Mouse (Mus musculus) adrenal gland, postnatal 36 days (tissue): ENCODE results near the gene Skap1. TPM values are rescaled to one million over a fixed set of nuclear protein-coding genes. Genes with fewer than 3 reads are reported as not detected.
"Not testable (repeated sequence)": the region's sequence is repeated elsewhere in the genome, so short reads cannot be mapped to it uniquely, and the experiment has no call there.

Experiments used
- DNase-seq, 2 experiments: peaks; one replicate each; pipeline ENCODE4 v3.0.0; 2021; ENCODE audit warnings: mixed read lengths in 1 of 2
- total RNA-seq, 2 experiments: library from RNA; stranded (reverse); gene quantifications; 2 replicates each; pipeline ENCODE4 v1.2.3; 2021

The Skap1 gene
- total RNA-seq, 2 experiments from 2014 or later = 7.5 to 8.2 TPM

GRCm38 (mm10) chr11:96696168-96696727 lies 231.9 kb downstream of the Skap1 start:
- no peak for DNase-seq

DNA sequence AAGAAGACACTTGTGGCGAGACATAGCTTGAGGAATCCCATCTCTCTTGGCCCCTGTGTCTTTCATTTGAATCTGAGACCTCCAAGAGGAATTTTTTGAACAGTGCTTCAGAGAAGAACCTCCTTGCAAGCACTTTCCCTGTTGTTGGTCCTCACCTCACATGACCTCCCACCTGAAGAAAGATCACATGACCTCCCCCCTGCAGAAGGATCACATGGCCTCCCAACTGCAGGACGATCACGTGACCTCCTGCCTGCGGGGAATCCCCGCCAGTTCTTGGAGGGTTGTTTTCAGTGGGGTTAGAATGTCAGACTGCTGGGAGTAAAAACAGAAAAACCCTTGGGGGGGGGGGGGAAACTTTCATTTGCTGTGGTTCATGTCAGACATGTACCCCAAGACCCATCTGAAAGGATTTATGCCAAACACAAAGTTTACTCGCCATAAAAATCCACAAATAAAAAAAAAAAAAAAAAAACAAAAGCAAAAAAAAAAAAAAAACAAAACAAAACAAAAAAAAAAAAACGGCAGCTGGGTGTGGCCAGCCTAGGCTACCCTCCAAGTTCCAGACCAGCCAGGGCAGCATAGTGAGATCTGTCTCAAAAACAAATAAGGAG lies 232.6 kb downstream of the Skap1 start:
- no peak for DNase-seq

GRCm38 (mm10) chr11:96697467-96697866 lies 233.1 kb downstream of the Skap1 start:
- no peak for DNase-seq

- no peak for DNase-seq
Observed at GRCm38 (mm10) chr11:96703813-96704212, 239.4 kb downstream of the Skap1 start.

DNA sequence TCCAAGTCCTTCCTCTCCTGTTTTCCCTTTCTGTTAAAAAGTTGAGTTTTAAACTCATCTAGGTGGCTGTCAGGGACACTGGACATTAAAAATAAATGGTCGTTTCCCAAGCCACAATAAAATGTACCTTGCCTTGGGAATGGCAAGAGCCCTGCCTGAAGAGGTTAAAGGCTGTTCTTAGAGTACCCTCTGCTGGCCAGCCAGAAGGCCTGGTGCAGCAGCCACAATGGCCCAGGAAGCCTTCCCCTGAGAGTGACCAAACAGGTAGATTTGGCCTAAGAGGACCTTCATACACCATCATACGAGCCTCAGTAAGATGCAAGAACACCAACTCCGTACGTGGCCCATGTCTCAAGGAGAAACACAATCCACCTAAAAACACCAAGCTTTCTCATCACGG lies 246.9 kb downstream of the Skap1 start:
- no peak for DNase-seq

- DNase-seq = no peak
Observed at GRCm38 (mm10) chr11:96711670-96712069, 247.3 kb downstream of the Skap1 start.

GRCm38 (mm10) chr11:96713210-96714005 lies 249.0 kb downstream of the Skap1 start:
- no peak for DNase-seq

DNA sequence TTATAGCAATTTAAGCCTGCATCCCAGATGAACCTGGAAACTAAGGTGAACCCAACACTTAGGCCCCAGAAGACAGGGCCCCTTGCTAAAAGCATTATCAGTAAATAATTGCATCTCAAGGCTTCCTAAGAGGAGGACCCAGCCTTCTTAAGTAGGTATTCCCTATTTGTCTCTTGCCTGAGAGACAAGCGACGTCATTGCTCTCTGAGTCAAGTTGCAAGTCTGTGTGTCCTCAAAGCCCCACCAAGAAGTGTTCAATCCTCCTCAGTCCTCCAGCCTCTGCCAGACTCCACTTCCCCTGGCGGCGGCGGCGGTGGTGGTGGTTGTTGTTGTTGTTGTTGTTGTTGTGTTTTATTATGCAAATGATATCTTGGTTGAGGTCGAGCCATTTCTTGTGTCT lies 249.6 kb downstream of the Skap1 start:
- DNase-seq = no peak

DNA sequence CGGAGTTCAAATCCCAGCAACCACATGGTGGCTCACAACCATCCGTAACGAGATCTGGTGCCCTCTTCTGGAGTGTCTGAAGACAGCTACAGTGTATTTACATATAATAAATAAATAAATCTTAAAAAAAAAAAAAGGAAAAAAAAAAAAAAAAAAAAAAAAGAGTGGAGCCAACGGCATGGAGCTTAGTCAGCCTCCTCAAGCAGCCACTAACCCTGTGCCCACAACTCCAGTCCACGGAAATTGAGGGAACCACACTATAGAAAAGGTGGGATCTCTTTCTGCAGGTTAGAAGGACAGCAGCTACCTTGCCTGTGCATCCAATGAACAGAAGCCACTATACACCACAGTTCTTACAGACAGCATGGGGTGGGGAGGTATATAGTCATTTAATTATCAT lies 250.8 kb downstream of the Skap1 start:
- DNase-seq = not testable (repeated sequence)

GRCm38 (mm10) chr11:96718609-96719008 lies 254.2 kb downstream of the Skap1 start:
- DNase-seq = no peak

DNA sequence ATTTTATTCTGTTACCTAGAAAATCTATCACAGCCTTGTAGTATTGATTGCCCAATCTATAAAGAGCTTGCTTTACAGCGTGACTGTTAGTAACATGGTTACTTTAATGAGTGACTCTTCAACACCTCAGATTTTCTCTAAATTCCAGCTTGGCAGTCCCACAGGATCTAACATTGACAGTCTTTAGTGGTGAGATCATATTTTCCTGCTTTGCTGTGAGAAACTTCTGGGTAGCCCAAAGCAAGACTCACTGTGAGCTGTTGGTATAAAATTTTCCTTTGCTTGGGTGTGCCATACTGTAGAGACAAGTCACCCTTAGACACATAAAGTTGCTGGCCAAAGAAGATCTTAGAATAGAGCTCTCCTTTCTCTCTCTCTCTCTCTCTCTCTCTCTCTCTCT lies 261.4 kb downstream of the Skap1 start:
- DNase-seq = no peak

- no peak for DNase-seq
Observed at GRCm38 (mm10) chr11:96728577-96728976, 264.2 kb downstream of the Skap1 start.

DNA sequence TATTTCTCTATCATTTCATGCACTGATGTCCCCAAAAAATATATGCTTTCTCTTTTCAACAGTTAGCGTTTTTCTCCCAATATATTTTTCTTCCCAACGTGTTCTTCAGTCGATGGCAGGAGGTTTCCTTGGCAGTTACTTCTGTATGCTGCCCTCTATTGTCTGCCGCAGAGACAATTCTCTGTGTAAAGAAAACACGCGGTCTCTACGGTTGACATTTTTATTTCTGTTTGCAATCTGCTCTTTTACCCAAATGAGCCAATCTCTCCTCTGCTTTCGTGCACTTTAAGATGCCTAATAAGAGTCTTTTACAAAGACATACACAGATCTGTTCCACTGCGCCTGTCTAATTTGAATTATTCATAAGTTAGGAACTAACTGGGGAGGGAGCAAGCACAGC lies 265.1 kb downstream of the Skap1 start:
- DNase-seq = no peak

DNA sequence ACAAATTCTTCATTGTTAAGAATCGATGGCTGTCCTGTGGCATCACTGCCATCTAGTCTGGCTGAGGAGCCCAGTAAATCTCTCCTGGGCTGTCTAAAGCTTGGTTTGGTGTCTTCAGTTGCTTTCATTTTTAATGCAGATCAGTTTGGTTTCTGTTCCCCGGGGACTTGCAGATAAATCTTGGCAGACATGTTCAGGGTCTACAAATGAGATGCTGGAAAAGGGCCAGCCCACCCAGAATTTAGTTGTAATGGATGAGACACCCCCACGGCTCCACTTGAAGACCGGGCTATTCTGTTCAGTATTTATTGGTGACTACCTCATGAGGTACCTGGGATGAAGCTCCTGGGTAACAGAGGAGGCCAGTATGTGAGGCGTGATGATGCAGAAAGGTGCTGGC lies 265.9 kb downstream of the Skap1 start:
- DNase-seq = no peak

DNA sequence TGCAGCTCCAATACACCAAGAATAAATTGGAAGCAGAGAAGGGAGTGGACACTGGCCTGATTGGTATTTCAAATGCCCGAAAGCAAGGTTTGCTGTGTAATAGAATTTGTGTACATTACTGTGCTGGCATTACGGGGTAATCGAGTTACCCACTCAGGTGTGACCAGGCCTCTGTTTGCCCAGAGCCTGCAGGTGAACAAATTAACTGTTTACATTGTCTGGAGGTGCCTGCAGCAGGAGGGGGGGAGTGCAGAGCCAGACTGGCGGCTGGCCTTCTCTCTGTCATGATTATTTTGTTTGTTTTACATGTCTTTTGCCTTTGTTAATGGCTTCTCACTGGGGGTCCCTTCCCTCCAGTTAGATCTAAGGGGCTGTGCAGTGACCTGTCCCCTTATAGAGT lies 268.3 kb downstream of the Skap1 start:
- DNase-seq = no peak

DNA sequence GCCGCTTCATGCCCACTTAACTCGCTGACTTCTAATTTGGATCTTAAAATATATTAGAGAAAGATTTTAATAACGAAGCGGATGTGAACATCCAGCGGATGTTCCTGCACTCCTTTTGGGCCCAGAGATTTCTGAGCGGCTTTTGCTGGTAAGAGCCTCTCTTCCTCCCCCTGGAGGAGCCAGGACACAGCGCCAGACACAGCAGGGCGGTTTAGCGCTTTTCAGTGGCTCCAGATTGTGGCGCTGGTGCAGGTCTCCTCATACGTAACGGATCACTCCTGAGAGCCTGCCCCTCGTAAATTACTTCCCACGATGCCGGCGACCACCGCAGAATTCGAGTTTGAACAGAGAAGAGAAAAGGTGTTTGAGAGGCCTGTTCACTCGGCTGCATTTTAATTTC lies 271.5 kb downstream of the Skap1 start:
- DNase-seq = peak; percentile 72 to 73

DNA sequence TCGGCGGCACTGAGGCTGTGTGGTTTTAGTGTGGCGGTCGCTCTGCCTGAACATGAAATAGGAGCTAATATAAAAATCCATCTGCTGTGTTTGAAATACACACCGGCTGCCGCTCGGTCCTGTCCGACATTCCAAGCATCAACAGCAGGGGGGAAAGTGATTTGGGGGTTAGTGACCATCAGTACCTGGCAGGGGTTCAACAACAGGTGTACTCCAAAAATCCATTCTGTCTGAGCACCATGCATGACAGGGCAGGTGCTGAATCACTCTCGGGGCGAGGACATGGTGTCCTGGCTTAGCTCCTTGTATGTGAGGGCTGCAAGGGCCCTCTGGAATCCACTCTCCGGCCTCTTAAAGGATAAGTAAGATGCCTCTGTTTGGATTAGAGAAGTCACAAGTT lies 272.0 kb downstream of the Skap1 start:
- no peak for DNase-seq

- DNase-seq = no peak
Observed at GRCm38 (mm10) chr11:96737673-96738471, 273.5 kb downstream of the Skap1 start.

DNA sequence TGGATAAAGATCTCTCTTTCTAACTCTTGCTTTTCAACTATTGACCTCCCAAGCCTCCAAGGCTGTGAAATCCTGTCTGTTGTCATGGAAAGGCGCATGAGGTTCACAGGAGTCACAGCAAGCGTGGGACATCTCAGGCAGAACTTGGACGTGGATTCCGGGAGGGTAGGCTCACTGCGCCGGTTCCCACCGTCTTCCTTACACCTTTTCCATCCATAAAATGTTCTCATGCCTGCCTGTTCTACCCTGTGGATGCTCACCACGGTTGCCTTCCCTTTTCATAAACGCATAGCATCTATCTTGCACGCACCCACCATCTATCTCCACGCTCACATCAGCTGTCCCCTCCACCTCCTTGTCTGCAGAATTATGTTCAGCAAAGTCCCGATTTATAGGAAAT lies 276.4 kb downstream of the Skap1 start:
- DNase-seq = no peak

DNA sequence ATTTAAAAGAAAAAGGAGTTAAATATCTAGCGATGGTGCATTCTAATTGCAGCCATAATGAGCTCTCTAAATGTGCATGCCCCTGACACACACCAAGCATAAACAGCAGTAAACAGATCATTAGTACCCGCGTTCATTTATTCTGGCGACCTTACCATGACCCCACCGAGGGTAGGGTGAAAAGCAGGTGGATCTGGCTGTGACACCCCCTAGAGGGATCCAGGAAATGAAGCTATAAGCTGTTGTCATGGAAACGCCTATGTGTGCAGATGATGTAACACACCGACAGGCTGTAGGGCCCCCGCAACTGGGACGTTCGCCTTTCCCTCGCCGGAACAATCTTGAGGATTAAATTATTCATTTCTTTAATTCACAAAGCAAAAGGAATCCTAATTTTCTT lies 277.6 kb downstream of the Skap1 start:
- no peak for DNase-seq

DNA sequence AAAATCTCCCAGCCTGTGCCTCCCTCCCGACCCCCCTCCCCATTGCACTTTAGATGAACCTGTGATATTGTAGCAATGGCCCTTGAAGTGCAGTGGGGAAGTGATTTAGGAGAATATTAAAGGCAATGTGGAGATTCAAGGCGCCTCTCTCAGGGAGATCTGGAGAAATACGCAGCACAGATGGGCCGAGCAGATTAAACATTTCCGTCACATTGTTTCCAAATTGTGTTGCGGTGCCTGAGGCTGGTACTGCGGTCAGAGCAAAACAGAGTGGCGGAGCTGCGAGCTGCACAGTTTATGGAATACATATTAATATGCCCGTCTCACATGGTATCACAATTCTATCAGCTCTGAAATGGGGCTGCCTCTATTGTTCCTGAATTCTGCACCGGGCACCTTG lies 278.6 kb downstream of the Skap1 start:
- no peak for DNase-seq

DNA sequence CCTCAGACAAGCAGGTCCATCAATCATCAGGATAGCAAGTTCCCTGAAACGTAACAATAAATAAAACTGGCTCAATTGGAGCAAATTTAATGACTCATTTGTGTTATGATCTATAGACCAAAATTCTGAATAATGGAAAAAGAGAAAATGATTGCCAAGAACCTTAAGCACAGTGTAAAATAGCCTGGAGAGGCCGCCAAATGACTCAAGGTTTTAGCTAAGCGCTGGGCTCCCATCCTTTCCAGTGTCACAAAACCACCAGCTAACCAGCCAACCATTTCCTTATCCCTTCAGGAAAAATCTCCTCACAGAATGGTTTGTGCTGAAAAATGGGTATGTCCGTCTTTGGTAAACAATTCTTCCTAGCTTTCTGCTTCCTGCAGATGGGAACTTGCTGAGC lies 279.5 kb downstream of the Skap1 start:
- DNase-seq = no peak

DNA sequence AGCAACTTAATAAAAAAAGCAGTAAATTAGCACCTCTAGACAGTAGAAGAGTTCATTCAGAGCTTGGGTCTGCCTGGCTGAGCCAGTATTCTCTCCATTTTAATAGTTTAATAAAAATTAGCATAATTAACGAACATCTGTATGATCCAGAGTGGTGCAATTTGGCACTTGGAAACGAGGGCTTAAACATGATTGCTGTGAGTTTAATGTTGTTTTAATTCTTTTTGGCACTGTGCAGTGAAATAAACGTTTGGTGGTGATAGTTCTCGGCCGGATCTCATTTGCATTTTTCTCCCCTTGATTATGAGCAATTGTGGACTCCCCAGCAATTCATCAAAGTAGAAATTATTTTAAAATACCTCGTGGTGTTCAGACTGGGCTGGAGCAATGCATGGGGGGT lies 282.3 kb downstream of the Skap1 start:
- DNase-seq = no peak
